11 mouse cellular contexts compared by ENCODE assay signal in the genomic region with DNA sequence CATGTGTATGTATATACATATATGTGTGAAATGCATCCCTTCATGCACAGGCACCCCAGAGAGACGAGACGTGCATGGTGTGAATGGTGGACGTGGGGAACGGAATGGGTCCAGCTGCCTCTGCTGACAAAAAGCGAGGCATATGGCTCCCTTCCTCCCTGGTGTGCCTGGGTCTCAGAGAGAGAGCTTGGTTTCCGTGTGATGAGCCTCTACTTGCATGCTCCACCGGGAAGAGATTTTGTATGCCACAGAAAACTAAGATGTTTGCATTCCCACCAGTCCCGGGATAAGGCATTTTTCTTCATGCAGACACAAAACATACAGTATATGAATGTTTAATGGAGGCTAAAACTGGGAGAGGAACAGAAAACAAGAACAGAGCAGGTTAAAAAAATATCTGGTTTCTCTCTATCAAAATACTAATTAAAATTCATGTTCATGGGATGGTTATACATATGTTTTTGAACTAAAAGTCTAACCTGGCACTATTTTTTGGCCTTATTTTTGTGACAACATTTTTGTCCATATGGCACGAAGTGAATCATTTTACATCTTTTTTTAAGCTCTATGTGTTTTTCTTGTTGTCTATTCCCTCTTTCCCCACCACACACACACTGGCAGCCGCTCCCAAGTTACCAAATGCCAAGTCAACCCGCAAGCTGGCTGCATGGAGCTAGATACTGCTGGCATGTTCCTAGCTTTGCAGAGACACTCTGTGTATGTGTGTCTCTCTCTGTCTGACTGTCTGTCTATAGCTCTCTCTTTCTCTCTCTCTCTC.
A peak's percentile ranks its signal among the peaks of the same experiment; 100 is the strongest.
DNase-seq lines count a peak whose midpoint lies in the region; ATAC-seq and TF ChIP-seq lines count a peak whose summit lies in the region.
"Had no signal": no experiment of that assay in that cellular context is flagged by ENCODE, and none has a peak within 500 bp of the region (broad histone marks: within the 10 kb centered on the region; RNA-seq: fewer than 3 reads in every experiment).

No protein-coding gene starts in this region.

- intact Hi-C loops in left cerebral cortex, postnatal 4 days (cut with DNase I): no loop called here

- 60% methylated on average over 11 of the region's 11 CpGs for WGBS in forebrain, embryonic 15.5 days
- 74% methylated on average over 11 of the region's 11 CpGs for WGBS in liver, embryonic 12.5 days (ENCODE audit: insufficient replicate concordance)
- 70% methylated on average over 11 of the region's 11 CpGs for WGBS in hindbrain, embryonic 12.5 days

- H3K27ac ChIP-seq in cortical plate, adult 2 months (ENCODE audit: insufficient read depth, low read length): peak overlapping the region; percentile 28; the same call in 1 of the 2 replicates
- H3K27ac ChIP-seq in forebrain, embryonic 15.5 days (replicated peaks): peak overlapping the region; percentile 85
- no peak overlapping the region for H3K27ac ChIP-seq in liver, embryonic 12.5 days
- no peak overlapping the region for H3K27ac ChIP-seq in hindbrain, embryonic 12.5 days
- H3K27ac ChIP-seq: hindbrain, embryonic 15.5 days had no signal

- H3K4me1 ChIP-seq in cortical plate, adult 2 months (ENCODE audit: control insufficient read depth, insufficient read depth, low read length): peaks cover 3% of the 10 kb centered on the region
- H3K4me1 ChIP-seq in forebrain, embryonic 15.5 days: peaks cover 28% of the 10 kb centered on the region
- H3K4me1 ChIP-seq in liver, embryonic 12.5 days: no peaks in the 10 kb centered on the region
- H3K4me1 ChIP-seq in hindbrain, embryonic 12.5 days: peaks cover 14% of the 10 kb centered on the region

- TF ChIP-seq CTCF in cortical plate, adult 2 months (IDR thresholded peaks at IDR 0.05; ENCODE audit: extremely low read depth, insufficient read depth, low read length): no peak

- no peak overlapping the region for H3K9ac ChIP-seq in forebrain, embryonic 15.5 days (replicated peaks)
- no peak overlapping the region for H3K9ac ChIP-seq in liver, embryonic 12.5 days
- no peak overlapping the region for H3K9ac ChIP-seq in hindbrain, embryonic 12.5 days
- H3K9ac ChIP-seq: hindbrain, embryonic 15.5 days; liver, postnatal 0 days had no signal

- no peaks in the 10 kb centered on the region for H3K9me3 ChIP-seq in forebrain, embryonic 15.5 days
- H3K9me3 ChIP-seq in liver, embryonic 12.5 days (replicated peaks): no peaks in the 10 kb centered on the region
- no peaks in the 10 kb centered on the region for H3K9me3 ChIP-seq in hindbrain, embryonic 12.5 days (replicated peaks)
- H3K9me3 ChIP-seq: hindbrain, embryonic 15.5 days had no signal

- no peaks in the 10 kb centered on the region for H3K36me3 ChIP-seq in forebrain, embryonic 15.5 days
- no peaks in the 10 kb centered on the region for H3K36me3 ChIP-seq in liver, embryonic 12.5 days
- no peaks in the 10 kb centered on the region for H3K36me3 ChIP-seq in hindbrain, embryonic 12.5 days
- H3K36me3 ChIP-seq: hindbrain, embryonic 15.5 days had no signal

- ATAC-seq in forebrain, embryonic 15.5 days (replicated peaks): peak; percentile 86
- ATAC-seq in liver, embryonic 12.5 days: no peak
- no peak for ATAC-seq in hindbrain, embryonic 12.5 days (ENCODE audit: low FRiP score)
- ATAC-seq: liver, postnatal 0 days had no signal

- no peak for TF ChIP-seq POLR2A in cortical plate, adult 2 months (IDR thresholded peaks at IDR 0.05; ENCODE audit: extremely low read depth, insufficient read depth, low read length)

- no peak overlapping the region for H3K4me3 ChIP-seq in cortical plate, adult 2 months (ENCODE audit: insufficient read depth, low read length)
- H3K4me3 ChIP-seq in forebrain, embryonic 15.5 days: no peak overlapping the region
- H3K4me3 ChIP-seq in liver, embryonic 12.5 days: no peak overlapping the region
- no peak overlapping the region for H3K4me3 ChIP-seq in hindbrain, embryonic 12.5 days
- H3K4me3 ChIP-seq: hindbrain, embryonic 15.5 days; myocyte had no signal

- no peaks in the 10 kb centered on the region for H3K27me3 ChIP-seq in forebrain, embryonic 15.5 days
- H3K27me3 ChIP-seq in liver, embryonic 12.5 days (replicated peaks): no peaks in the 10 kb centered on the region
- H3K27me3 ChIP-seq in hindbrain, embryonic 12.5 days: 0 out of 2 replicates have a peak, but pooled peaks cover 3% of the 10 kb centered on the region
- H3K27me3 ChIP-seq: hindbrain, embryonic 15.5 days had no signal

- DNase-seq in layer of hippocampus, adult 9-11 months: peak; percentile 84
- peak; percentile 57 for DNase-seq in left cerebral cortex, postnatal 4 days
- no peak for DNase-seq in liver
- DNase-seq in MN1 (ENCODE audit: low spot score): no peak
- DNase-seq: liver, postnatal 0 days had no signal

- no peak overlapping the region for H3K4me2 ChIP-seq in forebrain, embryonic 15.5 days (replicated peaks)
- no peak overlapping the region for H3K4me2 ChIP-seq in liver, embryonic 12.5 days
- H3K4me2 ChIP-seq in hindbrain, embryonic 12.5 days (replicated peaks): no peak overlapping the region
- H3K4me2 ChIP-seq: hindbrain, embryonic 15.5 days had no signal

Comparison
In these comparisons a context has a peak if more than half of its experiments do, and no peak if none do; other contexts are left out.
1. H3K27ac ChIP-seq: peak in cortical plate, adult 2 months (single experiment) and forebrain, embryonic 15.5 days (single experiment); none in liver, embryonic 12.5 days (single experiment) and hindbrain, embryonic 12.5 days (single experiment).
2. DNase-seq: peak in layer of hippocampus, adult 9-11 months (single experiment) and left cerebral cortex, postnatal 4 days (single experiment); none in liver (single experiment) and MN1 (single experiment).